Comparison of ENCODE assay signal across 9 mouse cellular contexts in genomic region chr3:38299898-38300751, GRCm38 (mm10).
DNase-seq lines count a peak whose midpoint lies in the region; ATAC-seq and TF ChIP-seq lines count a peak whose summit lies in the region.
"Had no signal": no experiment of that assay in that cellular context is flagged by ENCODE, and none has a peak within 500 bp of the region (broad histone marks: within the 10 kb centered on the region; RNA-seq: fewer than 3 reads in every experiment).

No protein-coding gene starts in this region.

- H3K27me3 ChIP-seq in forebrain, embryonic 10.5 days (ENCODE audit: poor library complexity, severe bottlenecking), result no peaks in the 10 kb centered on the region
- H3K27me3 ChIP-seq in forebrain, embryonic 11.5 days (ENCODE audit: control insufficient read depth, insufficient read depth, low read length), result no peaks in the 10 kb centered on the region
- no peaks in the 10 kb centered on the region for H3K27me3 ChIP-seq in midbrain, embryonic 11.5 days (ENCODE audit: control insufficient read depth, insufficient read depth, low read length)
- no peaks in the 10 kb centered on the region for H3K27me3 ChIP-seq in midbrain, postnatal 0 days (ENCODE audit: insufficient read depth, low read length)
- no peaks in the 10 kb centered on the region for H3K27me3 ChIP-seq in hindbrain, embryonic 16.5 days (replicated peaks; ENCODE audit: control insufficient read depth, insufficient read depth, low read length)
- H3K27me3 ChIP-seq: limb, embryonic 12.5 days had no signal

- H3K9ac ChIP-seq in forebrain, embryonic 11.5 days (ENCODE audit: low read length), result no peak overlapping the region
- no peak overlapping the region for H3K9ac ChIP-seq in midbrain, embryonic 11.5 days (ENCODE audit: low read length)
- H3K9ac ChIP-seq in midbrain, postnatal 0 days (replicated peaks; ENCODE audit: low read length, poor library complexity, severe bottlenecking), result no peak overlapping the region
- H3K9ac ChIP-seq in hindbrain, embryonic 16.5 days (ENCODE audit: low read depth, low read length), result no peak overlapping the region
- H3K9ac ChIP-seq: limb, embryonic 12.5 days had no signal

- no peak overlapping the region for H3K4me2 ChIP-seq in forebrain, embryonic 11.5 days (ENCODE audit: low read depth, low read length, severe bottlenecking)
- H3K4me2 ChIP-seq in midbrain, embryonic 11.5 days, result no peak overlapping the region
- no peak overlapping the region for H3K4me2 ChIP-seq in midbrain, postnatal 0 days (ENCODE audit: low read depth, low read length, poor library complexity, severe bottlenecking)
- H3K4me2 ChIP-seq in hindbrain, embryonic 16.5 days (ENCODE audit: low read length), result no peak overlapping the region
- H3K4me2 ChIP-seq: limb, embryonic 12.5 days had no signal

- no peak for ATAC-seq in forebrain, embryonic 11.5 days (replicated peaks; ENCODE audit: low FRiP score)
- ATAC-seq in midbrain, embryonic 11.5 days (ENCODE audit: low FRiP score), result no peak
- ATAC-seq in midbrain, postnatal 0 days (ENCODE audit: low FRiP score), result no peak
- ATAC-seq in hindbrain, embryonic 16.5 days, result peak; percentile 56; the same call in 1 of the 2 replicates

- 82% methylated on average over 11 of the region's 11 CpGs for WGBS in forebrain, embryonic 10.5 days
- 81% methylated on average over 11 of the region's 11 CpGs for WGBS in forebrain, embryonic 11.5 days
- WGBS in midbrain, embryonic 11.5 days, result 76% methylated on average over 11 of the region's 11 CpGs
- 76% methylated on average over 11 of the region's 11 CpGs for WGBS in midbrain, postnatal 0 days
- 74% methylated on average over 11 of the region's 11 CpGs for WGBS in hindbrain, embryonic 16.5 days

- 0 out of 2 replicates have a peak overlapping the region, but pooled peaks have one; percentile 35 for H3K27ac ChIP-seq in forebrain, embryonic 10.5 days
- no peak overlapping the region for H3K27ac ChIP-seq in forebrain, embryonic 11.5 days (ENCODE audit: low read depth, low read length)
- H3K27ac ChIP-seq in midbrain, embryonic 11.5 days (ENCODE audit: low read depth, low read length), result no peak overlapping the region
- H3K27ac ChIP-seq in midbrain, postnatal 0 days (ENCODE audit: low read depth, low read length), result no peak overlapping the region
- H3K27ac ChIP-seq in hindbrain, embryonic 16.5 days (ENCODE audit: low read depth, low read length), result peak overlapping the region; percentile 9

- H3K4me1 ChIP-seq in forebrain, embryonic 10.5 days, result peaks cover 19% of the 10 kb centered on the region
- no peaks in the 10 kb centered on the region for H3K4me1 ChIP-seq in forebrain, embryonic 11.5 days (replicated peaks; ENCODE audit: control insufficient read depth, insufficient read depth, low read length)
- no peaks in the 10 kb centered on the region for H3K4me1 ChIP-seq in midbrain, embryonic 11.5 days (ENCODE audit: control insufficient read depth, insufficient read depth, low read length)
- no peaks in the 10 kb centered on the region for H3K4me1 ChIP-seq in midbrain, postnatal 0 days (ENCODE audit: insufficient read depth, low read length)
- H3K4me1 ChIP-seq in hindbrain, embryonic 16.5 days (ENCODE audit: control insufficient read depth, insufficient read depth, low read depth, low read length), result peaks cover 6% of the 10 kb centered on the region; the same call in 1 of the 2 replicates

- no peaks in the 10 kb centered on the region for H3K36me3 ChIP-seq in forebrain, embryonic 10.5 days (replicated peaks)
- H3K36me3 ChIP-seq in forebrain, embryonic 11.5 days (ENCODE audit: control insufficient read depth, insufficient read depth, low read length), result no peaks in the 10 kb centered on the region
- H3K36me3 ChIP-seq in midbrain, embryonic 11.5 days (ENCODE audit: control insufficient read depth, insufficient read depth, low read length), result no peaks in the 10 kb centered on the region
- no peaks in the 10 kb centered on the region for H3K36me3 ChIP-seq in midbrain, postnatal 0 days (ENCODE audit: insufficient read depth, low read length)
- no peaks in the 10 kb centered on the region for H3K36me3 ChIP-seq in hindbrain, embryonic 16.5 days (ENCODE audit: control insufficient read depth, insufficient read depth, low read length)
- H3K36me3 ChIP-seq: limb, embryonic 12.5 days had no signal

- H3K4me3 ChIP-seq in forebrain, embryonic 10.5 days, result no peak overlapping the region
- no peak overlapping the region for H3K4me3 ChIP-seq in forebrain, embryonic 11.5 days (ENCODE audit: low read depth, low read length)
- no peak overlapping the region for H3K4me3 ChIP-seq in midbrain, embryonic 11.5 days (ENCODE audit: low read depth, low read length)
- H3K4me3 ChIP-seq in midbrain, postnatal 0 days (ENCODE audit: low read depth, low read length), result no peak overlapping the region
- no peak overlapping the region for H3K4me3 ChIP-seq in hindbrain, embryonic 16.5 days (ENCODE audit: low read length)
- H3K4me3 ChIP-seq: limb, embryonic 12.5 days had no signal

- peaks cover 6% of the 10 kb centered on the region; the same call in 1 of the 2 replicates for H3K9me3 ChIP-seq in forebrain, embryonic 10.5 days
- no peaks in the 10 kb centered on the region for H3K9me3 ChIP-seq in forebrain, embryonic 11.5 days (ENCODE audit: control insufficient read depth, low read length)
- H3K9me3 ChIP-seq in midbrain, embryonic 11.5 days (ENCODE audit: control insufficient read depth, low read length), result peaks cover 4% of the 10 kb centered on the region; the same call in 1 of the 2 replicates
- no peaks in the 10 kb centered on the region for H3K9me3 ChIP-seq in midbrain, postnatal 0 days (ENCODE audit: low read length)
- 0 out of 2 replicates have a peak, but pooled peaks cover 2% of the 10 kb centered on the region for H3K9me3 ChIP-seq in hindbrain, embryonic 16.5 days (ENCODE audit: control insufficient read depth, low read length)
- H3K9me3 ChIP-seq: limb, embryonic 12.5 days had no signal

- no peak for DNase-seq in forebrain, embryonic 10.5 days (ENCODE audit: extremely low spot score, low spot score)
- DNase-seq in forebrain, embryonic 11.5 days (ENCODE audit: low spot score), result no peak
- peak; percentile 76 for DNase-seq in midbrain, embryonic 11.5 days (ENCODE audit: low spot score, missing footprints)
- DNase-seq in midbrain, postnatal 0 days (ENCODE audit: low spot score), result no peak
- peak; percentile 18 to 44 for DNase-seq in lung, postnatal 4 days
- no peak for DNase-seq in spleen, postnatal 4 days (ENCODE audit: low spot score in 2 of 2)
- no peak for DNase-seq in layer of hippocampus, postnatal 25 days (ENCODE audit: extremely low spot score in 1 of 2, low spot score in 1 of 2)

- no peak for TF ChIP-seq CTCF in midbrain, postnatal 0 days (IDR thresholded peaks at IDR 0.05)

Comparison
In these comparisons a context has a peak if more than half of its experiments do, and no peak if none do; other contexts are left out.
1. DNase-seq: peak in midbrain, embryonic 11.5 days (single experiment) and lung, postnatal 4 days (2 of 2); none in forebrain, embryonic 10.5 days (single experiment), forebrain, embryonic 11.5 days (single experiment), midbrain, postnatal 0 days (single experiment), spleen, postnatal 4 days (0 of 2) and layer of hippocampus, postnatal 25 days (0 of 2).
2. H3K27ac ChIP-seq: peak in forebrain, embryonic 10.5 days (single experiment) and hindbrain, embryonic 16.5 days (single experiment); none in forebrain, embryonic 11.5 days (single experiment), midbrain, embryonic 11.5 days (single experiment) and midbrain, postnatal 0 days (single experiment).